Mouse (Mus musculus) cerebellum, adult 8-10 months (tissue): Measurements from ENCODE around the gene Rars2.

Source experiments
- DNase-seq: peaks from one replicate; pipeline ENCODE4 v3.0.0; 2022

Gene Rars2

GRCm38 (mm10) chr4:34653179-34653578 is 38.4 kb downstream of the Rars2 start:
- DNase-seq: no peak

- no peak for DNase-seq
Measured at GRCm38 (mm10) chr4:34656101-34656500, 41.3 kb downstream of the Rars2 start.

GRCm38 (mm10) chr4:34659012-34659411 is 44.3 kb downstream of the Rars2 start:
- DNase-seq: no peak

- no peak for DNase-seq
Measured at GRCm38 (mm10) chr4:34661514-34661913, 46.8 kb downstream of the Rars2 start.

GRCm38 (mm10) chr4:34661927-34662326 is 47.2 kb downstream of the Rars2 start:
- DNase-seq: no peak

- DNase-seq: no peak
Measured at GRCm38 (mm10) chr4:34667923-34668322, 53.2 kb downstream of the Rars2 start.

- DNase-seq: no peak
Measured at GRCm38 (mm10) chr4:34673721-34674120, 59.0 kb downstream of the Rars2 start.

GRCm38 (mm10) chr4:34680530-34680929 is 65.8 kb downstream of the Rars2 start:
- no peak for DNase-seq

- peak; percentile 94 for DNase-seq
Measured at GRCm38 (mm10) chr4:34686874-34687567, 72.3 kb downstream of the Rars2 start, which contains the start of gene Slc35a1. Gene Slc35a1 (minus strand): TSS chr4:34687438.

GRCm38 (mm10) chr4:34688021-34688420 is 73.3 kb downstream of the Rars2 start:
- DNase-seq: no peak

- peak; percentile 22 for DNase-seq
Measured at GRCm38 (mm10) chr4:34701528-34701927, 86.8 kb downstream of the Rars2 start.

- no peak for DNase-seq
Measured at GRCm38 (mm10) chr4:34702231-34702630, 87.5 kb downstream of the Rars2 start.

- no peak for DNase-seq
Measured at GRCm38 (mm10) chr4:34703029-34703428, 88.3 kb downstream of the Rars2 start.

GRCm38 (mm10) chr4:34707248-34707647 is 92.5 kb downstream of the Rars2 start:
- no peak for DNase-seq

GRCm38 (mm10) chr4:34708127-34708526 is 93.4 kb downstream of the Rars2 start:
- no peak for DNase-seq
